Mouse (Mus musculus) limb, embryonic 15.5 days (tissue): Measurements from ENCODE around the gene Evx2. TPM values are rescaled to one million over a fixed set of nuclear protein-coding genes. Genes with fewer than 3 reads are reported as not detected.
A peak's percentile ranks its signal among the peaks of the same experiment; 100 is the strongest.

Experiments used
- ATAC-seq: fragments of 200-750 bp; cut with Nextera tagmentation; 2 replicates; pipeline ENCODE4 v1.8.0; 2017; ENCODE audit warnings: low read depth, moderate TSS enrichment; ENCODE audit not compliant: insufficient number of reproducible peaks, low FRiP score, low TSS enrichment
- H3K27ac ChIP-seq: fragments of 300-500 bp; sonication (generic); 2 replicates; pipeline ENCODE4 v1.5.1; 2015; ENCODE audit warnings: moderate library complexity, mild to moderate bottlenecking, inconsistent platforms
- H3K27me3 ChIP-seq: fragments of 300-500 bp; sonication (generic); 2 replicates; pipeline ENCODE4 v1.6.1; 2015; ENCODE audit warnings: inconsistent platforms
- H3K36me3 ChIP-seq: fragments of 300-500 bp; sonication (generic); 2 replicates; pipeline ENCODE4 v1.6.1; 2015; ENCODE audit warnings: inconsistent platforms
- H3K4me1 ChIP-seq: fragments of 300-500 bp; sonication (generic); 2 replicates; pipeline ENCODE4 v1.6.1; 2015; ENCODE audit warnings: inconsistent platforms
- H3K4me2 ChIP-seq: fragments of 300-500 bp; sonication (generic); 2 replicates; pipeline ENCODE4 v1.6.1; 2015; ENCODE audit warnings: mild to moderate bottlenecking, inconsistent platforms
- H3K4me3 ChIP-seq: fragments of 300-500 bp; sonication (generic); 2 replicates; pipeline ENCODE4 v1.5.1; 2015; ENCODE audit warnings: mild to moderate bottlenecking, inconsistent platforms
- H3K9ac ChIP-seq: fragments of 300-500 bp; sonication (generic); 2 replicates; pipeline ENCODE4 v1.6.1; 2015; ENCODE audit warnings: inconsistent platforms
- H3K9me3 ChIP-seq: fragments of 300-500 bp; sonication (generic); 2 replicates; pipeline ENCODE4 v1.6.1; 2016; ENCODE audit warnings: inconsistent platforms
- WGBS: fragments of 180-500 bp; shearing (Covaris S2); methylation state at CpG from one replicate; pipeline ENCODE4 v1.1.7; 2015; 5-methylcytosine and 5-hydroxymethylcytosine counted together
- microRNA-seq: library from miRNA; unstranded; fragments of <30 nt; microRNA quantifications from one replicate; pipeline ENCODE4, GENCODE M21; 2016
- polyA plus RNA-seq: library from polyadenylated mRNA; unstranded; fragments of >200 nt; fragmentation: Nextera tagmentation; extraction: Ambion mirVana; gene quantifications from 2 replicates; pipeline ENCODE4 v1.2.1, GENCODE M21; 2015

Gene Evx2
- polyA plus RNA-seq, 1 experiment from 2014 or later = 1.4 TPM

DNA sequence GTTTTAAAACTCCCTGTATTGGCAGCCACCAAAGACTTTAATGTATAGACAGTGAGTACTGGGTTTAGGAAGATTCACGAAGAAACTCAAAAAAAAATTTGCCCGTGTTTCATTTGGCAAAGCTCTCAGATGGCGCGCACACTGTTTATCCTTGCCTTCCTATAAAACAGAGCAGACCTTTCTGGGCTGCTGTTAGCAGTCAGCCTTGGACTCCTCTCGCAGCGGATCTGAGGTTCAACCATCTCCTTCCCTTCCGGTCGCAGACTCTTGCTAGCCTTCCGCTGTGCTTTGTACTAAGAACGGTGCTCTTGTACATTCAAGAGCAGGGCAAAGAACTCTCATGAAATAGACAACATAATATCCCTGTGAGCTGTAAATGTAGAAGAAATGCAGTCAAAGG is 39.0 kb downstream of the Evx2 start:
- Histone ChIP-seq H3K9me3 (no peaks in the 10 kb centered on the region), H3K27ac (peak overlapping the region; percentile 79), H3K4me2 (peak overlapping the region; percentile 39), H3K4me3 (peak overlapping the region; percentile 20; the same call in 1 of the 2 replicates), H3K36me3 (no peaks in the 10 kb centered on the region), H3K9ac (no peak overlapping the region), H3K27me3 (no peaks in the 10 kb centered on the region), H3K4me1 (no peaks in the 10 kb centered on the region; the same call in 1 of the 2 replicates)
- ATAC-seq = no peak
- WGBS = 46% methylated on average over 10 of the region's 10 CpGs

DNA sequence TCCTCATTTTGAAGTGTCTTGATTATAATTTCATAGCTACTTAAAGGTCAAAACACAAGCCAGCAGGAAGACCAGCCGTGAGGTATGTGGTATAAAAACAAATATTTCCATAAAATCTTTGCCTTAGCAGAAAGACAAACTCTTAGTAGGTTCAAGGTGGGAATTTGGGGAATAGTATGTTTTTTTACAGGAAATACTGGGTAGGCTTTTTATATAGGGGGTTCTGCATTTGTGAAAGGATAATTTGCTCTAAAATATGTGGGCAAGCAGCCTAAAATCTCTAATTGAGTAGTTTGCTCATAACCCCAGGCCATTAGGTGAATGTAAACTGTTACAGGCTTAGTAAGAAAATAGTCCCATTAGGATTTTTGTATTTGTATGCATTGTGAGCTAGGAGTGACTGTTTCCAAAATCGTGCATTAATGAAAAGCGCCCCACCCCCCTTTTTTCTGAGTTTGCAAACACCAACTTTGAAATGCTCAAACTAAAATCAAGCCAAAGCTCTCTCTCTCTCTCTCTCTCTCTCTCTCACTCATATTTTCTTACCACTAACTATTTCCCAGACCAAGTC is 39.6 kb downstream of the Evx2 start:
- Histone ChIP-seq H3K36me3 (no peaks in the 10 kb centered on the region), H3K27ac (0 out of 2 replicates have a peak overlapping the region, but pooled peaks have one; percentile 79), H3K27me3 (no peaks in the 10 kb centered on the region), H3K9ac (no peak overlapping the region), H3K4me2 (peak overlapping the region; percentile 39), H3K9me3 (no peaks in the 10 kb centered on the region), H3K4me1 (no peaks in the 10 kb centered on the region; the same call in 1 of the 2 replicates), H3K4me3 (no peak overlapping the region)
- ATAC-seq = no peak
- 32% methylated on average over 3 of the region's 3 CpGs for WGBS

DNA sequence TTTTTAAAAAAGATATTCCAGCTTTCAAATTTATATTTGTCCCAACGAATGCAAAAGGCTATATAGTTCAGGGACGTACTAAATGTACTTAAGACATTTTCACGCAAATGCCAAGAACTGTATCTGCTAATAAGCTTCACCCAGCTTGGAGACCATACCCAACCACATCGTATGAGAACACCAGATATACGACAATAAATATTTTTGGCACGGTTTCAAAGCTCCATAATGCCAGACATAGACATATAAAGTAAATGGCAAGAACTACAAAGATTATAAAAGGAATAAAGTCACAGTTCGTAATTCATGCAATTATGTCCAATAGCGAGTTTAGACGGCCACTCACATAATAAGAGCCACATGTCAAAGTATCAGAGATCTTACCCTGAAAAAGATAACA is 41.7 kb downstream of the Evx2 start:
- ATAC-seq = no peak
- Histone ChIP-seq H3K4me3 (no peak overlapping the region), H3K36me3 (no peaks in the 10 kb centered on the region), H3K9ac (no peak overlapping the region), H3K9me3 (no peaks in the 10 kb centered on the region), H3K4me2 (peak overlapping the region; percentile 25; the same call in 1 of the 2 replicates), H3K27ac (no peak overlapping the region), H3K4me1 (no peaks in the 10 kb centered on the region; the same call in 1 of the 2 replicates), H3K27me3 (no peaks in the 10 kb centered on the region)
- WGBS = 30% methylated on average over 9 of the region's 9 CpGs

- no peak overlapping the region for H3K9ac ChIP-seq
- H3K4me3 ChIP-seq = no peak overlapping the region
- no peaks in the 10 kb centered on the region for H3K36me3 ChIP-seq
- no peaks in the 10 kb centered on the region for H3K4me1 ChIP-seq
- no peak overlapping the region for H3K27ac ChIP-seq
- no peaks in the 10 kb centered on the region for H3K27me3 ChIP-seq
- H3K9me3 ChIP-seq = no peaks in the 10 kb centered on the region
- H3K4me2 ChIP-seq = no peak overlapping the region
- 93% methylated on average over 4 of the region's 4 CpGs for WGBS
- no peak for ATAC-seq
Measured at GRCm38 (mm10) chr2:74611406-74611805, 48.0 kb downstream of the Evx2 start.

DNA sequence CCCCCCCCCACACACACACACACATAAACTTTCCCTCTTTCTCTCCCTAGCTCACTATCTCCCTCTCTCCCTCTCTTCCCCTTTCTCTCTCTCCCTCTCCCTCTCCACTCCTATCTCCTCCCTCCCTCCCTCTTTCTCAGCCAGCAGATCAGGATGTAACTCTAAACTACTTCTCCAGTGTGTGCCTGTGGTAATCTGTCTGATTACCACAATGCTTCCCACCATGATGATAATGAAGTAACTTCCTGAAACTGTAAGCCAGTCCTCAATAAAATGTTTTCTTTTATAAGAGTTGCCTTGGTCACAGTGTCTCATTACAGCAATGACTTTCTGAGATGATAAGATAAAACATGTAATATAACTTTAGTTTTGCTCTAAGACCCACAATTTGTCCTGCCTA is 50.0 kb downstream of the Evx2 start:
- no peaks in the 10 kb centered on the region for H3K9me3 ChIP-seq
- no peak for ATAC-seq

DNA sequence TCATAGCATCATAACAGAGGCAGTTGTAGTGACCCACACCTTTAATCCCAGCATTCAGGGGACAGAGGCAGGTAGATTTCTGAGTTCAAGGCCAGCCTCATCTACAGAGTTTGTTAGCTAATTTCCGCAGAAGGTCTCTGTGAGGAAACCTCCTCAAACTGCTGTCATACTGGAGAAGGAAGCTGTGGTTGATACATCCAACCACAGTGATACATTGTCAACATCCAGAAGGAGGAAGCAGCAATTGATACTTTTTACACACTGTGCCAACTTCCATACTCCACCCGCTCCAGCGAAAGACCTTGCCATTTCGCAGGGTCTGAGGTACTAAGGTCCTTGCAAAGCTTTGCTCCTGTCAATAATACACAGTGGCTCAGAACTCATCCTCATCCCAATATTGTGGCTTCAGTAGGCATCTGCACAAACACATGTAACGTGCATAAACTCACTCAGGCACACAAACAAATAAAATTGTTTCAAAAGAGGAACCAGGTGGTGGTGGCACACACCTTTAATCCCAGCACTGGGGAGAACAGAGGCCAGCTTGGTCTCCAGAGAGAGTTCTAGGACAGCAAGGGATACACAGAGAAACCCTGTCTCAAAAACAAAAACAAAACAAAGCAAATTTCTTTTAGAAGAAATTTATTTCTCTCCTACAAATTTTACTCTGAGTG is 53.1 kb downstream of the Evx2 start:
- Histone ChIP-seq H3K4me2 (no peak overlapping the region), H3K4me3 (no peak overlapping the region), H3K27ac (no peak overlapping the region), H3K9me3 (no peaks in the 10 kb centered on the region), H3K9ac (no peak overlapping the region), H3K27me3 (no peaks in the 10 kb centered on the region), H3K4me1 (no peaks in the 10 kb centered on the region), H3K36me3 (no peaks in the 10 kb centered on the region)
- no peak for ATAC-seq
- WGBS = 84% methylated on average over 5 of the region's 5 CpGs

More for the DNA sequence above, 50.0 kb downstream of the Evx2 start:
- Histone ChIP-seq H3K27me3 (no peaks in the 10 kb centered on the region), H3K4me3 (no peak overlapping the region), H3K4me1 (no peaks in the 10 kb centered on the region), H3K4me2 (no peak overlapping the region), H3K27ac (no peak overlapping the region), H3K36me3 (no peaks in the 10 kb centered on the region), H3K9ac (no peak overlapping the region)

- H3K4me2 ChIP-seq = no peak overlapping the region
- ATAC-seq = no peak
- no peaks in the 10 kb centered on the region for H3K27me3 ChIP-seq
- 37% methylated on average over 3 of the region's 3 CpGs for WGBS
- H3K9me3 ChIP-seq = no peaks in the 10 kb centered on the region
- H3K4me3 ChIP-seq = no peak overlapping the region
- H3K27ac ChIP-seq = no peak overlapping the region
- no peak overlapping the region for H3K9ac ChIP-seq
- H3K4me1 ChIP-seq = no peaks in the 10 kb centered on the region
- no peaks in the 10 kb centered on the region for H3K36me3 ChIP-seq
Measured at GRCm38 (mm10) chr2:74604011-74604410, 55.3 kb downstream of the Evx2 start.

Small RNA genes lying within 50 kb of the gene (microRNA-seq; reads per million reads assigned to microRNA genes)
- not detected for gene Gm44463

Other genes starting within 250 kb of the Evx2 start
- 31.5 and 31.9 TPM in 2 replicates for gene Lnpk, start 80.1 kb downstream of the Evx2 start, polyA plus RNA-seq
- gene Hoxd13, start 8.8 kb upstream of the Evx2 start, polyA plus RNA-seq = 20.8 and 32.3 TPM in 2 replicates
- 27.0 and 30.6 TPM in 2 replicates for gene Hoxd12, start 15.5 kb upstream of the Evx2 start, polyA plus RNA-seq
- gene Hoxd11, start 20.0 kb upstream of the Evx2 start, polyA plus RNA-seq = 7.1 and 10.3 TPM in 2 replicates
- gene Hoxd10, start 32.4 kb upstream of the Evx2 start, polyA plus RNA-seq = 12.4 and 14.5 TPM in 2 replicates
- 7.1 TPM in 2 replicates for gene Hoxd9, start 38.2 kb upstream of the Evx2 start, polyA plus RNA-seq
- 5.9 and 7.3 TPM in 2 replicates for gene Hoxd8, start 45.1 kb upstream of the Evx2 start, polyA plus RNA-seq
- gene Hoxd3, start 52.4 kb upstream of the Evx2 start, polyA plus RNA-seq = 0.55 and 0.65 TPM in 2 replicates
- gene Hoxd4, start 52.4 kb upstream of the Evx2 start, polyA plus RNA-seq = 0.29 and 0.66 TPM in 2 replicates
- gene Gm28230, start 67.2 kb upstream of the Evx2 start, polyA plus RNA-seq = 0.08 and 0.11 TPM in 2 replicates
- gene Hoxd1, start 103.4 kb upstream of the Evx2 start, polyA plus RNA-seq = 0.26 and 0.42 TPM in 2 replicates
- 94.6 and 94.7 TPM in 2 replicates for gene Mtx2, start 166.2 kb upstream of the Evx2 start, polyA plus RNA-seq